Mouse (Mus musculus): Measurements from ENCODE around the gene Zpbp. TPM values are rescaled to one million over a fixed set of nuclear protein-coding genes. Genes with fewer than 3 reads are reported as not detected.

The Zpbp gene
- polyA plus RNA-seq, 1 experiment from 2014 or later: 1.7 TPM

DNA sequence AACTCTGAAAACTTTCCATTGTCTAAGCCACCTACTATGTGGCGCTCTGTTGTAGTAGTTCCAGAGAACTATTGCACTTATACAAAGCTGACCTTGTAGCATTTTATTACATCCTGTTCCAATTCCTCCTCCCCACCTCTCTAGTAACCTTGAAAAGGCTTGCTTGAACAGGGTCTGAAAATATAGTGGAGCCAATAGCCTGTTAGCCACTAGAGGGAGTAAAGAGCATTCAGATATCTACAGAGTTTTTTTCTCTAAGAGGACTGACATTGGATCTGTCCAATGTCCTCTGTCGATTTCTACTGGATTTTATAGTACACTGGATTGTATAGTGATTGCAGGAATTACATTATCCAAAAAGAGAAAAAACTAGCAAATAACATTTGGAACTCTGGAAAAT is 7.2 kb downstream of the Zpbp start:
- Histone ChIP-seq H3K27me3 (replicated peaks; ENCODE audit: control insufficient read depth, insufficient read depth, low read length) (no peaks in the 10 kb centered on the region), H3K36me3 (ENCODE audit: control insufficient read depth, insufficient read depth, low read length) (no peaks in the 10 kb centered on the region), H3K9me3 (ENCODE audit: control insufficient read depth, low read length) (no peaks in the 10 kb centered on the region), H3K4me2 (ENCODE audit: low read length) (no peak overlapping the region), H3K4me1 (ENCODE audit: control insufficient read depth, insufficient read depth, low read depth, low read length) (no peaks in the 10 kb centered on the region), H3K4me3 (ENCODE audit: low read length) (no peak overlapping the region), H3K27ac (ENCODE audit: low read depth, low read length) (no peak overlapping the region), H3K9ac (ENCODE audit: low read depth, low read length) (no peak overlapping the region)
- WGBS: 49% methylated on average over 2 of the region's 2 CpGs
- ATAC-seq: no peak

DNA sequence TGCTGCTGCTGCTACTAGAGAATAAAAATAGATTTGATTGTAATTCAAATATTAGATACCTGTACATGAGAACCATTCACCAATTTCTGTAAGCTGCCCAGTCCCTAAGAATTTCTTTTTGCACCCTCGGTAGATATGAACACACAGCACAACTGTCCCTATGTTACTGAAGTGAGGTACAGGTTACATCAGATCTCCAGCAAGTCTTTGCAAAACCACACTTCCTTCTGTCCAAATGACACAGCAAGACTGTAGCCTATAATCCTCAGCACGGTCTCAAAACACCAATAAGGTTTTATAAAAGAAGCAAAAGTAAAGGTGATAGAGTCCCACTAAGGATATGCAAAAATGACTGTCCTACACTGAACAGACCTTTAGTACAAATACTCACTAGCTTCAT is 44.9 kb downstream of the Zpbp start:
- WGBS: 82% methylated on average over 2 of the region's 2 CpGs

DNA sequence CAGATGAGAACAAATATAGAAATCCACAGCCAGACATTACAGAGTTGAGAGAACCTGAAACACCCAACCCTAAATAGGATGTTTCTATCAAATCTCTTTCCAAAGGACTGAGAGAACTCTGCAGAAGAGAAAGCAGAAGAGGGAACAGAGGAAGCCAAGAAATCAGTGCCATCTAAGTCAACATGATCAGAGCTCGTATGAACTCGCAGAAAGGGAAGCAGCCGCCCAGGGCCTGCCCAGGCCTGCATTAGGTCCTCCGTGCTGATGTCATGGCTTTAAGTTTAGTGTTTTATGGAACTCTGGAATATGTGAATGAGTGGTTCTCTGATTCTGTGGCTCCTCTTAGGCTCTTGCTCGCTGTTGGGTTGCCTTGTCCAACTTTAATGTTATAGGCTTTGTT is 48.0 kb downstream of the Zpbp start:
- Histone ChIP-seq H3K4me2 (ENCODE audit: low read length) (no peak overlapping the region), H3K27ac (ENCODE audit: low read depth, low read length) (no peak overlapping the region), H3K4me1 (ENCODE audit: control insufficient read depth, insufficient read depth, low read depth, low read length) (no peaks in the 10 kb centered on the region), H3K36me3 (ENCODE audit: control insufficient read depth, insufficient read depth, low read length) (no peaks in the 10 kb centered on the region), H3K27me3 (replicated peaks; ENCODE audit: control insufficient read depth, insufficient read depth, low read length) (no peaks in the 10 kb centered on the region), H3K4me3 (ENCODE audit: low read length) (no peak overlapping the region), H3K9ac (ENCODE audit: low read depth, low read length) (no peak overlapping the region), H3K9me3 (ENCODE audit: control insufficient read depth, low read length) (no peaks in the 10 kb centered on the region)
- 78% methylated on average over 5 of the region's 5 CpGs for WGBS
- no peak for ATAC-seq

More for the DNA sequence above, 44.9 kb downstream of the Zpbp start:
- no peak for ATAC-seq
- Histone ChIP-seq H3K4me3 (ENCODE audit: low read length) (no peak overlapping the region), H3K36me3 (ENCODE audit: control insufficient read depth, insufficient read depth, low read length) (no peaks in the 10 kb centered on the region), H3K27me3 (replicated peaks; ENCODE audit: control insufficient read depth, insufficient read depth, low read length) (no peaks in the 10 kb centered on the region), H3K9ac (ENCODE audit: low read depth, low read length) (no peak overlapping the region), H3K4me2 (ENCODE audit: low read length) (no peak overlapping the region), H3K4me1 (ENCODE audit: control insufficient read depth, insufficient read depth, low read depth, low read length) (no peaks in the 10 kb centered on the region), H3K27ac (ENCODE audit: low read depth, low read length) (no peak overlapping the region), H3K9me3 (ENCODE audit: control insufficient read depth, low read length) (no peaks in the 10 kb centered on the region)

DNA sequence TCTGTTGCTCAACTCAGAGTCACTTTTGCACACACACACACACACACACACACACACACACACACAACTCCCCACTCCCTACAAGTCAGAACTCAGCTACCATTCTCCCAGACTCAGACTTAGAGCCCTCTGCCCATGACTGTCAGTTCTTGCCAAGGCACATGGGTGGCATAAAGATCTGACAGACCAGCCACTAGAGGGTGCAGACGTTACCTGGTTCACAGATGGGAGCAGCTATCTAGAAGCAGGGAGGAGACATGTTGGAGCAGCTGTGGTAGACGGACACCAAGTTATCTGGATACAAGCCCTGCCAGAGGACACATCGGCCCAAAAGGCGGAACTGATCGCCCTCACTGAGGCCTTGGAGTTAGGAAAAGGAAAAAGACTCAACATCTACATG is 67.5 kb downstream of the Zpbp start:
- Histone ChIP-seq H3K4me3 (ENCODE audit: low read length) (no peak overlapping the region), H3K4me2 (ENCODE audit: low read length) (no peak overlapping the region), H3K27ac (ENCODE audit: low read depth, low read length) (no peak overlapping the region), H3K9me3 (ENCODE audit: control insufficient read depth, low read length) (0 out of 2 replicates have a peak, but pooled peaks cover 2% of the 10 kb centered on the region), H3K9ac (ENCODE audit: low read depth, low read length) (no peak overlapping the region), H3K4me1 (ENCODE audit: control insufficient read depth, insufficient read depth, low read depth, low read length) (no peaks in the 10 kb centered on the region), H3K27me3 (replicated peaks; ENCODE audit: control insufficient read depth, insufficient read depth, low read length) (no peaks in the 10 kb centered on the region), H3K36me3 (ENCODE audit: control insufficient read depth, insufficient read depth, low read length) (no peaks in the 10 kb centered on the region)
- 84% methylated on average over 5 of the region's 5 CpGs for WGBS
- no peak for ATAC-seq

DNA sequence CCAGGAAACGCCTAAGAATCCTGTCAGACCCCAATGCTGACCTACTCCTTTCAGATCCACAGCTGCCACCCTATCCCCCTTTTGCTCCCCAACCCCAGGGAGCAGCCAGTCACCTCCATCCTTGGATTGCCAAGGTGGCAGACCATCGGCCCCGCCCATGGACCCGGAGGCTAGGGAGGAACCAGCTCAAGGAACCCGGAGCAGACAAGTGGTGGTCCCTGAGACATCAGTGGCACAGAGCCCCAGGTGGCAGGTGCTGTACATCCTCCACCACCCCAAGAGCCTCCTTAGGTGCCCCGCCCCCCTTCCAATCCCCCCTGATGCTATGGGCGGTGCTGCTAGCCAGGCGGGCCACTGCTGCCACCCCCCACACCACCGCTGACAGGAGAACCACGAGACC is 69.0 kb downstream of the Zpbp start:
- Histone ChIP-seq H3K27ac (ENCODE audit: low read depth, low read length) (no peak overlapping the region), H3K36me3 (ENCODE audit: control insufficient read depth, insufficient read depth, low read length) (no peaks in the 10 kb centered on the region), H3K27me3 (replicated peaks; ENCODE audit: control insufficient read depth, insufficient read depth, low read length) (no peaks in the 10 kb centered on the region), H3K4me3 (ENCODE audit: low read length) (no peak overlapping the region), H3K9ac (ENCODE audit: low read depth, low read length) (no peak overlapping the region), H3K4me2 (ENCODE audit: low read length) (no peak overlapping the region), H3K9me3 (ENCODE audit: control insufficient read depth, low read length) (0 out of 2 replicates have a peak, but pooled peaks cover 2% of the 10 kb centered on the region), H3K4me1 (ENCODE audit: control insufficient read depth, insufficient read depth, low read depth, low read length) (no peaks in the 10 kb centered on the region)
- no peak for ATAC-seq
- WGBS: 98% methylated on average over 10 of the region's 10 CpGs

DNA sequence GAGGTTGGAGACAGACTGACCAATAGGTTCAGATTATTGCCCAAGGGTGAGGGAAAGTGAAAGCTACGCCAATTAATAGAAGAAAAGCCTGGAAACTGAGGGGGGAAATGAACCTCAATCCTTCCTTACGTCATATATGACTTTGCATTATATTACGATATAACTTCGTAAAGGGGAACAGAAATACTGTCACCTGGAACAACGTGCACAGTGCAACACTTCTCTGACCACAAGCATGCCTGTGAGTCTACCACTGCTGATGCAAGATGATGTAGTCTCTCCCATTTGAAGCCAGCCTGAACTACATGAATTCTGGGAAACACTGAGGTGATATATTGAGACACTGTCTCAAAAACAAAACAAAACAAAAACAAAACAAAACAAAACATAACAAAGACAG is 90.9 kb downstream of the Zpbp start:
- Histone ChIP-seq H3K4me2 (ENCODE audit: low read length) (no peak overlapping the region), H3K9me3 (ENCODE audit: control insufficient read depth, low read length) (no peaks in the 10 kb centered on the region), H3K36me3 (ENCODE audit: control insufficient read depth, insufficient read depth, low read length) (no peaks in the 10 kb centered on the region), H3K27ac (ENCODE audit: low read depth, low read length) (no peak overlapping the region), H3K4me3 (ENCODE audit: low read length) (no peak overlapping the region), H3K9ac (ENCODE audit: low read depth, low read length) (no peak overlapping the region), H3K27me3 (replicated peaks; ENCODE audit: control insufficient read depth, insufficient read depth, low read length) (no peaks in the 10 kb centered on the region), H3K4me1 (ENCODE audit: control insufficient read depth, insufficient read depth, low read depth, low read length) (no peaks in the 10 kb centered on the region)
- WGBS: 88% methylated on average over 5 of the region's 5 CpGs
- ATAC-seq: no peak

DNA sequence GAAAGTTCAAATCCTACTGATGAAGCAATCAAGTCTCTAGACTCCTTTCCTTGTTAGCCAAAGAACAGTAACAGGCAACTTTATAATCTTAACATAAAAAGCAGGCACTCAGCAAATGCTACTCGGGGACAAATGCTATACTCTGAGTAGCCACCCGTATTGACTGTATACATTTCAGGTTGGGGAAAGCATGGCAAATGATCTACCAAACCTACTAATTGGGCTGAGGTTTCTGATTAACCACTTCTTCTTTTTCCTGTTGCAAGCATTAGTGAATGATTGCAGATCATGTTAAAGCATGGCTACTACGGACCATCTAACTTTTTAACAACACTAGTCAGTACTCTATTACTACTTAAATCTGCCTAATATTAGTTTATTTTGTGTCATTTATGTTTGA is 178.7 kb downstream of the Zpbp start:
- Histone ChIP-seq H3K27me3 (replicated peaks; ENCODE audit: control insufficient read depth, insufficient read depth, low read length) (no peaks in the 10 kb centered on the region), H3K36me3 (ENCODE audit: control insufficient read depth, insufficient read depth, low read length) (no peaks in the 10 kb centered on the region), H3K27ac (ENCODE audit: low read depth, low read length) (no peak overlapping the region), H3K4me2 (ENCODE audit: low read length) (no peak overlapping the region), H3K4me1 (ENCODE audit: control insufficient read depth, insufficient read depth, low read depth, low read length) (no peaks in the 10 kb centered on the region), H3K9me3 (ENCODE audit: control insufficient read depth, low read length) (no peaks in the 10 kb centered on the region), H3K9ac (ENCODE audit: low read depth, low read length) (no peak overlapping the region), H3K4me3 (ENCODE audit: low read length) (no peak overlapping the region)
- ATAC-seq: no peak
- 77% methylated on average over 3 of the region's 3 CpGs for WGBS

DNA sequence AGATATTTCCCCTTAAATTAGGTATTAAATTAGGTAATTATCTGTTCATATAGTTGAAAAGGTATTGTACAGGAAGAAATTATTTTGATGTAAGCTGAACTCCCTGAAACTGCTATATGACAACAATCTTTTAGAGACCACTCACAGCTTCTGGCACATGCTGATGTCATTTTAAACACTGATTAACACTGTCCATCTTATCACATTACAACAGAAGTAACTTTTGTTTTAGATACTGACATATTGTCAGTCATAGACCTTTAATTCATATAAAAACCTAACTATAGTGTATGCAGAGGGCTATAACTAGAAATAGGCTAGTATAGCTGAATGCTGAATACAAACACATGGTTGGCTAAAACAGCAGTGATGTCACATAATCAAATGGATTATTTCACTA is 182.1 kb downstream of the Zpbp start:
- H3K9me3 ChIP-seq (ENCODE audit: control insufficient read depth, low read length): no peaks in the 10 kb centered on the region
- H3K36me3 ChIP-seq (ENCODE audit: control insufficient read depth, insufficient read depth, low read length): no peaks in the 10 kb centered on the region
- H3K27me3 ChIP-seq (replicated peaks; ENCODE audit: control insufficient read depth, insufficient read depth, low read length): no peaks in the 10 kb centered on the region
- no peak for ATAC-seq
- no peak overlapping the region for H3K27ac ChIP-seq (ENCODE audit: low read depth, low read length)
- no peaks in the 10 kb centered on the region for H3K4me1 ChIP-seq (ENCODE audit: control insufficient read depth, insufficient read depth, low read depth, low read length)
- H3K9ac ChIP-seq (ENCODE audit: low read depth, low read length): no peak overlapping the region
- no peak overlapping the region for H3K4me2 ChIP-seq (ENCODE audit: low read length)
- no peak overlapping the region for H3K4me3 ChIP-seq (ENCODE audit: low read length)

DNA sequence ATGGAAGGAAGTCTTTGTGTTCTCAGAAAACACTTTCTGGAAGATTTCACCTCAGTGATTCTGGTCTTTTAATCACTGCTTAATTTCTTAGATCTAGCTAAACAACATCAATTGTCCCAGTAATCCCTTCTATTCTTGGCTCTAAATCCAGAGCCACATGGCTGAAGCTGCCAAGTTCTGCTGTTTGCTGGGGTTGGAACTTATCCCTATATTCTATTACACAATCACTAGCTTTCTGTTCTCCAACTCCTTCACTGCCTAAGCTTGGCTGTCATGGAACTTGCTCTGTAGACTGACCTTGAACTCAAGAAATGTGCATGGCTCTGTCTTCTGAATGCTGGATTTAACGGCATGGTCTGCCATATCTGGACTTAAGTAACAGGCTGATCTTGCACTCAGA is 204.9 kb downstream of the Zpbp start:
- Histone ChIP-seq H3K27me3 (replicated peaks; ENCODE audit: control insufficient read depth, insufficient read depth, low read length) (no peaks in the 10 kb centered on the region), H3K36me3 (ENCODE audit: control insufficient read depth, insufficient read depth, low read length) (no peaks in the 10 kb centered on the region), H3K4me3 (ENCODE audit: low read length) (no peak overlapping the region), H3K4me1 (ENCODE audit: control insufficient read depth, insufficient read depth, low read depth, low read length) (no peaks in the 10 kb centered on the region), H3K4me2 (ENCODE audit: low read length) (no peak overlapping the region), H3K27ac (ENCODE audit: low read depth, low read length) (no peak overlapping the region), H3K9ac (ENCODE audit: low read depth, low read length) (no peak overlapping the region), H3K9me3 (ENCODE audit: control insufficient read depth, low read length) (no peaks in the 10 kb centered on the region)
- ATAC-seq: no peak
- WGBS: 86% methylated on average over 1 of the region's 1 CpGs

DNA sequence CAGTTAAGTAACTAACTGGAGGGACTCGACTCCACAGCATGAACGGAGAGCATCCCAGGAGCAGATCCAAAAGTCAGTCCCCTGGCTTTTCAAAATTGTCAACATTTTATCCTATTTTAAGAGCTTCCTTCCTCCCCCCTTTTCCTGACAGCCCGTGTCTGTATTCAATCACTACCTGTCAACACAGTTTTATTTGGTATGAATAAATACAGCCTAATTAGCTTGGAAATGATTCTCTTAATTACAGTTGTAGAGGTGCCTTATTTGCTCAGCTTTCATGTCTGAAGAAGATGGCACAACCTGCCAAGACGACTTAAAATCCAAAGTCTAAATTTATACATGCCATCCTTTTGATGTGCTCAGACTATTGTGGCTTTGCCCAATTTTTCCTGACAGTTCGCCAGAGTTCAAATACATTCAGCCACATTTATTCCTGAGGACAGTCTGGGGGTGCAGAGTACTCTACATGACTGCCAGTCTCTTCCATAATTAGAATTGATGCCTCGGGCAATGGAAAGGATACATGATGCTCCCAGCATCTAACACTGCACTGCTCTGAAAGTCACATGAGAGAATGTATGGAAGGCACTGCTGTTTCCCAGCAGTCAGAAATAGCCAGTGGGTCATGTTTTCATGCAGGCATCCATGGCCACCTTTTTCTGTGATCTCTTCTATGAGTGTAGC is 219.4 kb downstream of the Zpbp start:
- H3K4me1 ChIP-seq (ENCODE audit: control insufficient read depth, insufficient read depth, low read depth, low read length): no peaks in the 10 kb centered on the region
- WGBS: 65% methylated on average over 6 of the region's 6 CpGs
- peak; percentile 60 for ATAC-seq

More for the DNA sequence above, 219.4 kb downstream of the Zpbp start:
- Histone ChIP-seq H3K4me2 (ENCODE audit: low read length) (no peak overlapping the region), H3K27me3 (replicated peaks; ENCODE audit: control insufficient read depth, insufficient read depth, low read length) (no peaks in the 10 kb centered on the region), H3K9me3 (ENCODE audit: control insufficient read depth, low read length) (no peaks in the 10 kb centered on the region), H3K4me3 (ENCODE audit: low read length) (no peak overlapping the region), H3K9ac (ENCODE audit: low read depth, low read length) (no peak overlapping the region), H3K27ac (ENCODE audit: low read depth, low read length) (no peak overlapping the region), H3K36me3 (ENCODE audit: control insufficient read depth, insufficient read depth, low read length) (no peaks in the 10 kb centered on the region)

All from hindbrain, embryonic 16.5 days (tissue).